Mouse (Mus musculus): ENCODE data around the gene Gm49355. TPM values are rescaled to one million over a fixed set of nuclear protein-coding genes. Genes with fewer than 3 reads are reported as not detected.

The Gm49355 gene
- polyA plus RNA-seq, 1 experiment from 2014 or later, result 0.08 TPM

DNA sequence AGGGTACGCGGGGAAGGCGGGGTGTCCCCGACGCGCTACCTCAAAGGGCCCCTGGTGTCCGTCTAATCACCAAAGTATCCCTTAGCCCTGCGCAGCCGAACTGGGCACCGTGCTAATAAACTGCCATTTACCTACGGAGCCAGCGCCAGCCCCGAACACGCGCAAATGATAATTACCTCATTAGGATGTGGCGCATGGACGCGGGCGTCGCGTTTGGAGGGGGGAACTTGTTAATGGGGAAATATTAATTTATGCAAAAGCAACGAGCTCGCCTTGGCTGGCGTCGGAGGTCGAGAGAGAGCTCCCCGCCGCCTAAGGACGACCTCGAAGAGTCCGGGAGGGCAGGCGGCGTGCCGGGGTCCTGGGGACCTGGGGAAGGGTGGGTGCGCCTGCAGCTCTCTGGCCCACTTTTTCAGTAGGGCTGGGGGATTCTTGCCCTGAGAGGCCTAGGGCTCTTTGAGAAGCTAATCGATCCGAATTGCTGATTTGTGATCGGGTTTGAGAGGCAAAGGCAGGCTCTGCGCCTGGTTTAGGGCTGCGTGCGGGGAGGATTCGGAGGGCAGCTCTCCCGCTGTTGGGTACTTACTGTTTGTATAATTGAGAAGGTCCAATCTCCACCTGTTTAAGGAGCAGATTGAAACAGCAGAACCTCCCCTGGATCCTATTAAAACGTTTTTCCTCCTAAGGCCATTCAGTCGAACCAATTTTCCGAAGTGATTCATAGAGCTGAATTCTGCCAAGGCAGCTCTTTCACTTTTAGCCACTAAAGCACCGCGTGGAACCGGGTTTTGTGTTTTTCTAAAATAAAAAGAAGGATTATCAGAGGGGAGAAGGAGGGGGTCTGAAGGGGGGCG, 62.5 kb downstream of the Gm49355 start:
- ATAC-seq (ENCODE audit: low FRiP score, low TSS enrichment) (no peak), DNase-seq (peak; percentile 41)
- Histone ChIP-seq H3K27ac (replicated peaks; ENCODE audit: low read depth, low read length) (no peak overlapping the region), H3K9me3 (ENCODE audit: control insufficient read depth, low read length) (no peaks in the 10 kb centered on the region), H3K27me3 (ENCODE audit: control insufficient read depth, insufficient read depth, low read length) (peaks cover 98% of the 10 kb centered on the region), H3K9ac (replicated peaks; ENCODE audit: low read length) (no peak overlapping the region), H3K4me1 (ENCODE audit: control insufficient read depth, insufficient read depth, low read length) (0 out of 2 replicates have a peak, but pooled peaks cover 4% of the 10 kb centered on the region), H3K4me2 (ENCODE audit: low read length) (peak overlapping the region; percentile 22; the same call in 1 of the 2 replicates), H3K4me3 (replicated peaks; ENCODE audit: low read depth, low read length) (0 out of 2 replicates have a peak overlapping the region, but pooled peaks have one; percentile 10), H3K36me3 (ENCODE audit: control insufficient read depth, insufficient read depth, low read length) (no peaks in the 10 kb centered on the region)
- under 1% methylated on average over 50 of the region's 50 CpGs for whole genome bisulfite sequencing

DNA sequence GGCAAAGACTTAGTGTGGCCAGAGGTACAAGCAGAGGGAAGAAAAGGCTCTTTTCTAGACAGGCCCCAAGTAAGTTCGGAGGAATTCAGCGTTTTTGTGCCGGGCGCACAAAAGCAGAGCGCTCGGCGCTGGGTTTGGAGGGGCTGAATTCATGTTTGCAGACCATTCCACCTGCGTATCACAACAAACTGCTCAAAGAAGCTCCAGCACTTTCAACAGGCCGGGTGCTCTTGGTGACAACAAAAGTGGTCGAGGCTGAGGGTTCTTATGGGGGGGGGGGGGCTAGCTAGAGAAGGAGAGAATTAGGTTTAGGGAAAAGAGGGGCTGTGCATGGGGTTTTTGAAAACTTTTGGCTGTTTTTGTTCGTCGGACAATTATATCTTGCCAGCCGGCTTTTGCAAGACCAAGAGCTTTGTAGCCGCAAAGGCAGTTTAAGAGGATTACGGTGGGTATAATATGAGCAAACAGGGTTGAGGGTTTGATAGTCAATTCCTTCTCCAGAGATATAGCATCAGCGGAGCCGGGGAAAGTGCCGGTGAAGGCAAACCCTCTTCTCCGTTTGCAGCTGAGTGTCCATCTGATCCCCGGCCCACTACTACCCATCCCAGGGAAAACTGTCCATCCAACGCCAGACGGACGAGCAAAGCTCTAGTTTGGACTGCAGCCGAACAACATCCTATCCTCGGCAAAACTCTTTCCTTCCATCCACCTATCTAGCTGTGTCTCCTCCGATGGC, 63.3 kb downstream of the Gm49355 start:
- Histone ChIP-seq H3K4me3 (replicated peaks; ENCODE audit: low read depth, low read length) (no peak overlapping the region), H3K9me3 (ENCODE audit: control insufficient read depth, low read length) (no peaks in the 10 kb centered on the region), H3K27ac (replicated peaks; ENCODE audit: low read depth, low read length) (no peak overlapping the region), H3K36me3 (ENCODE audit: control insufficient read depth, insufficient read depth, low read length) (no peaks in the 10 kb centered on the region), H3K4me2 (ENCODE audit: low read length) (no peak overlapping the region), H3K9ac (replicated peaks; ENCODE audit: low read length) (no peak overlapping the region), H3K27me3 (ENCODE audit: control insufficient read depth, insufficient read depth, low read length) (peaks cover 98% of the 10 kb centered on the region), H3K4me1 (ENCODE audit: control insufficient read depth, insufficient read depth, low read length) (0 out of 2 replicates have a peak, but pooled peaks cover 4% of the 10 kb centered on the region)
- DNase-seq (peak; percentile 49), ATAC-seq (ENCODE audit: low FRiP score, low TSS enrichment) (no peak)
- whole genome bisulfite sequencing, result under 1% methylated on average over 26 of the region's 26 CpGs

DNA sequence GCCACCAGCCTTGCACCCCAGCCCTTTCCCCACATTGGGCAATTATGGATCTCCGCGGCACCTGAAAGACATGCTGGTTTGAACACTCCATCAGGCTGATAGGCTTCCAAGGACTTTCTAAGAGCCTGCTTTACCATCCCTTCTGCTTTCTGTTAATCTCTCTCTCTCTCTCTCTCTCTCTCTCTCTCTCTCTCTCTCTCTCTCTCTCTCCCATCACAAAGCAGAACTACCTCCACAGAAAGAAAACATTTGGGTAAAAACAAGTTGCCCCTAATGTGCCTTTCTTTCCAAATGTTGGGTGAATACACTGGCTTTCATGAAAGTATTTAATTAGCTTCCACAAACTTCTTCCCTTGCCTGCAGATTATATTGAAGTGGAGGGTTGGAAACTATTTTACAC, 64.3 kb downstream of the Gm49355 start, which contains the start of gene Fezf2:
TSS of gene Fezf2 (minus strand) at position 101 of the 400 bp plus-strand sequence.
- no peaks in the 10 kb centered on the region for H3K36me3 ChIP-seq (ENCODE audit: control insufficient read depth, insufficient read depth, low read length)
- no peak within 1 kb of the TSS for H3K4me3 ChIP-seq (replicated peaks; ENCODE audit: low read depth, low read length)
- ATAC-seq (ENCODE audit: low FRiP score, low TSS enrichment) (no peak), DNase-seq (no peak)
- WGBS, result 6% methylated on average over 2 of the region's 2 CpGs
- H3K4me2 ChIP-seq (ENCODE audit: low read length), result no peak within 1 kb of the TSS
- H3K27ac ChIP-seq (replicated peaks; ENCODE audit: low read depth, low read length), result no peak within 1 kb of the TSS
- no peak within 1 kb of the TSS for H3K9ac ChIP-seq (replicated peaks; ENCODE audit: low read length)
- 0 out of 2 replicates have a peak, but pooled peaks cover 4% of the 10 kb centered on the region for H3K4me1 ChIP-seq (ENCODE audit: control insufficient read depth, insufficient read depth, low read length)
- no peaks in the 10 kb centered on the region for H3K9me3 ChIP-seq (ENCODE audit: control insufficient read depth, low read length)
- H3K27me3 ChIP-seq (ENCODE audit: control insufficient read depth, insufficient read depth, low read length), result peaks cover 98% of the 10 kb centered on the region

DNA sequence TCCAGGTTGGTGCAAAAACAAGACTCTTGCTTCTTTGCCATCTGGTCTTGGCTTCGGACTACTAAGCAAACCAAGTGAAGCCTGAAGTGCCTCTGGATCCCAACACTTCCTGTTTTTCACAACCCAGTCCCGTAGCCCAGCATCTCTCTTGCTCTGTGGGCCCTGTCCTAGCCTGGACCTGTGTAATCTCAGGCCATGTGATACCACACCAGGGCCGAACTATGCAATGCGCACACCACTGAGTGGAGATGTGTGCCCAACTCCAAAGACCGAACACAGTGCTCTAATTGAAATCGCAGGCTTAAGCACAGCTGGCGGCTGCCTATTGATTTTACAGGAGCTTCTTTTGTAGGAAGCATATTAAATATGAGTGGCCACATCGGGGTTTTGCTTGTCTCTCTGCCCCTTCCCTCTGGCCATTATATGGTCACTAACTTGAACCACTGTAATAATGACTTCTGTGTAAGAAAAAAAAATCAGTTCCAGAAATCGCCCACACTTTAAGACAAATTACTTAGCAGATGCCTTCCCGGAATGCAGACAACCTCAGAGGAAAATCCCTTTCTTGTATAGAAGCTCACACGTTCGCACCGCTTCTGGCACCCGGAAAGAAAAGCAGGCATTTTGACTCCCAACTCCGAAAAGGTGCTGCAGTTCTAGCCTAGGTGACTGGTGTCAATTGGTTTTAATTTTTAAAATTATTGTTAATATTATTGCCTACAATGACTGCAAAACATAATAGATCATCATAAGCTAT, 65.7 kb downstream of the Gm49355 start:
- peak; percentile 40 for DNase-seq
- no peaks in the 10 kb centered on the region for H3K36me3 ChIP-seq (ENCODE audit: control insufficient read depth, insufficient read depth, low read length)
- H3K9me3 ChIP-seq (ENCODE audit: control insufficient read depth, low read length), result no peaks in the 10 kb centered on the region
- H3K4me3 ChIP-seq (replicated peaks; ENCODE audit: low read depth, low read length), result no peak overlapping the region
- H3K4me2 ChIP-seq (ENCODE audit: low read length), result no peak overlapping the region
- ATAC-seq (ENCODE audit: low FRiP score, low TSS enrichment), result no peak
- WGBS, result 5% methylated on average over 15 of the region's 15 CpGs
- 0 out of 2 replicates have a peak, but pooled peaks cover 4% of the 10 kb centered on the region for H3K4me1 ChIP-seq (ENCODE audit: control insufficient read depth, insufficient read depth, low read length)
- no peak overlapping the region for H3K9ac ChIP-seq (replicated peaks; ENCODE audit: low read length)
- peaks cover 99% of the 10 kb centered on the region for H3K27me3 ChIP-seq (ENCODE audit: control insufficient read depth, insufficient read depth, low read length)
- H3K27ac ChIP-seq (replicated peaks; ENCODE audit: low read depth, low read length), result no peak overlapping the region

DNA sequence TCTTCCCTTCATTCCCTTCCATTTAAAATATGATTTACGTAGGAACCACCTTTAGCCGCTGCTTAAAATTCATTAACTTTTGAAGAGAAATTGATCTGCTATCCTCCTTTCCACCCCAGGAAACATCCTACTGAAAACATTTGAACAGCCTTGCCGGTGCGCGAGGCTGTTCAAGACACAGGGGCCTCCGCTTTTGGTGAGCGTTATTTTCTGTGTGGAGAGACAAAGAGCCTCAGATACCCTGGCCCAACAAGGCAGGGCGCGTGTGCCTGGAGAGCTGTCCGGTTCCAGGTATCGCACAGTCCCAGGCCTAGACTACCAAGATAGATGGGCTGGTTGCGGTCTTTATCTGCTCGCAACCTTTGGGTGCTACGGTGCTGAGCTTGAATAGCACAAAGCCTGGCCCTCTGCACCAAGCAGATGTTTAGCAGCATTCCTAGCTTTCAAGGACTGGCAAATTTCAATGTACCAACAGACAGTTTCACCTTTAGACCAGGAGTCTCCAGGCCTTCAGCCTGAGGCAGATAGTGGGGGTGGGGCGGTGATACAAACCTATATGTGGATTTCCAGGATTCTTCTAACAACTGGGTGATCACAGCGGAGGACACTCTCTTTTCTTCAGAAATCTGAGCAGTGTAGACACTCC, 66.6 kb downstream of the Gm49355 start:
- H3K4me1 ChIP-seq (ENCODE audit: control insufficient read depth, insufficient read depth, low read length), result no peaks in the 10 kb centered on the region
- H3K4me3 ChIP-seq (replicated peaks; ENCODE audit: low read depth, low read length), result no peak overlapping the region
- peak; percentile 37 for DNase-seq
- WGBS, result 5% methylated on average over 16 of the region's 16 CpGs
- ATAC-seq (ENCODE audit: low FRiP score, low TSS enrichment), result no peak
- H3K27ac ChIP-seq (replicated peaks; ENCODE audit: low read depth, low read length), result no peak overlapping the region
- no peak overlapping the region for H3K9ac ChIP-seq (replicated peaks; ENCODE audit: low read length)
- no peaks in the 10 kb centered on the region for H3K9me3 ChIP-seq (ENCODE audit: control insufficient read depth, low read length)
- H3K27me3 ChIP-seq (ENCODE audit: control insufficient read depth, insufficient read depth, low read length), result peaks cover 96% of the 10 kb centered on the region
- no peak overlapping the region for H3K4me2 ChIP-seq (ENCODE audit: low read length)
- no peaks in the 10 kb centered on the region for H3K36me3 ChIP-seq (ENCODE audit: control insufficient read depth, insufficient read depth, low read length)

Other genes starting within 250 kb of the Gm49355 start
- gene 3830406C13Rik, start 197 bp downstream of the Gm49355 start, polyA plus RNA-seq (2014; fragmentation: Nextera tagmentation; extraction: Ambion mirVana), result 30.8 and 32.7 TPM in 2 replicates
- 0.09 TPM in 1 of 2 replicates, not detected in the other for gene Fezf2, start 64.2 kb downstream of the Gm49355 start, polyA plus RNA-seq (2014; fragmentation: Nextera tagmentation; extraction: Ambion mirVana)